Mouse (Mus musculus): ENCODE results near the gene Myo1c. TPM values are rescaled to one million over a fixed set of nuclear protein-coding genes. Genes with fewer than 3 reads are reported as not detected.

Myo1c gene
- total RNA-seq (2021) = 10 to 100 TPM; 11.8 to 18.6 TPM

GRCm38 (mm10) chr11:75650311-75650710, at the start of gene Myo1c:
Myo1c (plus strand) TSS chr11:75650504.
- no peak for DNase-seq (ENCODE audit: extremely low spot score in 1 of 2, low spot score in 1 of 2)

GRCm38 (mm10) chr11:75604826-75605225, 45.5 kb upstream of the Myo1c start:
- DNase-seq (ENCODE audit: extremely low spot score in 1 of 2, low spot score in 1 of 2) = no peak

- DNase-seq (ENCODE audit: extremely low spot score in 1 of 2, low spot score in 1 of 2) = no peak
Observed at GRCm38 (mm10) chr11:75605318-75605717, 45.0 kb upstream of the Myo1c start.

- no peak for DNase-seq (ENCODE audit: extremely low spot score in 1 of 2, low spot score in 1 of 2)
Observed at GRCm38 (mm10) chr11:75608776-75609175, 41.5 kb upstream of the Myo1c start.

GRCm38 (mm10) chr11:75610021-75610420, 40.3 kb upstream of the Myo1c start:
- DNase-seq (ENCODE audit: extremely low spot score in 1 of 2, low spot score in 1 of 2) = no peak

GRCm38 (mm10) chr11:75614769-75615168, 35.5 kb upstream of the Myo1c start:
- DNase-seq (ENCODE audit: extremely low spot score in 1 of 2, low spot score in 1 of 2) = no peak

- no peak for DNase-seq (ENCODE audit: extremely low spot score in 1 of 2, low spot score in 1 of 2)
Observed at GRCm38 (mm10) chr11:75615556-75615955, 34.7 kb upstream of the Myo1c start.

- no peak for DNase-seq (ENCODE audit: extremely low spot score in 1 of 2, low spot score in 1 of 2)
Observed at GRCm38 (mm10) chr11:75619133-75619532, 31.2 kb upstream of the Myo1c start.

- DNase-seq (ENCODE audit: extremely low spot score in 1 of 2, low spot score in 1 of 2) = no peak
Observed at GRCm38 (mm10) chr11:75620136-75620780, 30.0 kb upstream of the Myo1c start.

- no peak for DNase-seq (ENCODE audit: extremely low spot score in 1 of 2, low spot score in 1 of 2)
Observed at GRCm38 (mm10) chr11:75621426-75621825, 28.9 kb upstream of the Myo1c start.

GRCm38 (mm10) chr11:75622588-75623329, 27.5 kb upstream of the Myo1c start:
- DNase-seq (ENCODE audit: extremely low spot score in 1 of 2, low spot score in 1 of 2) = no peak

GRCm38 (mm10) chr11:75624102-75624554, 26.2 kb upstream of the Myo1c start:
- no peak for DNase-seq (ENCODE audit: extremely low spot score in 1 of 2, low spot score in 1 of 2)

GRCm38 (mm10) chr11:75625820-75626219, 24.5 kb upstream of the Myo1c start:
- no peak for DNase-seq (ENCODE audit: extremely low spot score in 1 of 2, low spot score in 1 of 2)

- no peak for DNase-seq (ENCODE audit: extremely low spot score in 1 of 2, low spot score in 1 of 2)
Observed at GRCm38 (mm10) chr11:75630098-75630497, 20.2 kb upstream of the Myo1c start.

- peak; percentile 84 to 88 for DNase-seq (ENCODE audit: extremely low spot score in 1 of 2, low spot score in 1 of 2)
Observed at GRCm38 (mm10) chr11:75630645-75631229, 19.6 kb upstream of the Myo1c start, which contains the start of gene Inpp5k. Inpp5k (plus strand) TSS chr11:75630988.

- DNase-seq (ENCODE audit: extremely low spot score in 1 of 2, low spot score in 1 of 2) = no peak
Observed at GRCm38 (mm10) chr11:75631561-75632225, 18.6 kb upstream of the Myo1c start.

- no peak for DNase-seq (ENCODE audit: extremely low spot score in 1 of 2, low spot score in 1 of 2)
Observed at GRCm38 (mm10) chr11:75632921-75633320, 17.4 kb upstream of the Myo1c start.

GRCm38 (mm10) chr11:75634801-75635200, 15.5 kb upstream of the Myo1c start:
- DNase-seq (ENCODE audit: extremely low spot score in 1 of 2, low spot score in 1 of 2) = no peak

GRCm38 (mm10) chr11:75635315-75635714, 15.0 kb upstream of the Myo1c start:
- DNase-seq (ENCODE audit: extremely low spot score in 1 of 2, low spot score in 1 of 2) = no peak

- DNase-seq (ENCODE audit: extremely low spot score in 1 of 2, low spot score in 1 of 2) = no peak
Observed at GRCm38 (mm10) chr11:75643323-75643722, 7.0 kb upstream of the Myo1c start.

GRCm38 (mm10) chr11:75644684-75645083, 5.6 kb upstream of the Myo1c start:
- DNase-seq (ENCODE audit: extremely low spot score in 1 of 2, low spot score in 1 of 2) = no peak
